Mouse (Mus musculus) liver, postnatal 0 days (tissue): ENCODE measurements around the gene Osbp. TPM values are rescaled to one million over a fixed set of nuclear protein-coding genes. Genes with fewer than 3 reads are reported as not detected.
A peak's percentile ranks its signal among the peaks of the same experiment; 100 is the strongest.

Source experiments
- ATAC-seq: fragments of 200-750 bp; cut with Nextera tagmentation; 2 replicates; pipeline ENCODE4 v1.8.0; 2017; ENCODE audit warnings: mild to moderate bottlenecking, moderate library complexity
- DNase-seq: peaks from one replicate; pipeline ENCODE4 v3.0.0-alpha.2; 2016
- H3K27ac ChIP-seq: fragments of 300-500 bp; sonication (generic); 2 replicates; pipeline ENCODE4 v1.5.1; 2014; ENCODE audit warnings: antibody characterized with exemption, moderate library complexity, mild to moderate bottlenecking, low read depth
- H3K27me3 ChIP-seq: fragments of 300-500 bp; sonication (generic); 2 replicates; pipeline ENCODE4 v1.6.1; 2014; ENCODE audit warnings: low read length, control low read depth, mixed read lengths; ENCODE audit not compliant: insufficient read depth
- H3K36me3 ChIP-seq: fragments of 300-500 bp; sonication (generic); replicated peaks from 2 replicates; pipeline ENCODE4 v1.6.1; 2014; ENCODE audit warnings: mild to moderate bottlenecking, control low read depth, low read length, moderate library complexity, mixed read lengths; ENCODE audit not compliant: insufficient read depth
- H3K4me1 ChIP-seq: fragments of 300-500 bp; sonication (generic); 2 replicates; pipeline ENCODE4 v1.6.1; 2014; ENCODE audit warnings: antibody characterized with exemption, mild to moderate bottlenecking, control low read depth; ENCODE audit not compliant: insufficient read depth
- H3K4me2 ChIP-seq: fragments of 300-500 bp; sonication (generic); 2 replicates; pipeline ENCODE4 v1.6.1; 2014; ENCODE audit warnings: low read depth, mild to moderate bottlenecking, low read length, moderate library complexity, mixed read lengths
- H3K4me3 ChIP-seq: fragments of 300-500 bp; sonication (generic); 2 replicates; pipeline ENCODE4 v1.5.1; 2014; ENCODE audit warnings: low read depth, low read length
- H3K9ac ChIP-seq: fragments of 300-500 bp; sonication (generic); replicated peaks from 2 replicates; pipeline ENCODE4 v1.6.1; 2014; ENCODE audit warnings: mild to moderate bottlenecking, moderate library complexity
- H3K9me3 ChIP-seq: fragments of 300-500 bp; sonication (generic); 2 replicates; pipeline ENCODE4 v1.6.1; 2016; ENCODE audit warnings: mild to moderate bottlenecking, control low read depth, low read length, mixed read lengths
- CTCF ChIP-seq: sonication (generic); IDR thresholded peaks from 2 replicates; pipeline ENCODE4 v1.5.1; 2016; ENCODE audit warnings: antibody characterized with exemption, low read depth
- EP300 ChIP-seq: IDR thresholded peaks from 2 replicates; pipeline ENCODE4 v1.6.1; 2016; ENCODE audit warnings: antibody characterized with exemption, low read depth, mild to moderate bottlenecking
- WGBS: fragments of 180-500 bp; shearing (Covaris S2); extraction: QIAGEN DNeasy Blood & Tissue Kit; methylation state at CpG from one replicate; pipeline ENCODE4 v1.1.7; 2014; ENCODE audit not compliant: insufficient replicate concordance; 5-methylcytosine and 5-hydroxymethylcytosine counted together
- polyA plus RNA-seq: library from polyadenylated mRNA; unstranded; fragments of >200 nt; fragmentation: Nextera tagmentation; extraction: Ambion mirVana; gene quantifications from 2 replicates; pipeline ENCODE4 v1.2.1, GENCODE M21; 2015

Osbp gene
- polyA plus RNA-seq, 1 experiment from 2014 or later = 2.7 TPM

- H3K27me3 ChIP-seq = no peaks in the 10 kb centered on the region
- no peaks in the 10 kb centered on the region for H3K9me3 ChIP-seq
- H3K4me3 ChIP-seq = peak overlapping the region; percentile 91
- peaks cover 17% of the 10 kb centered on the region for H3K4me1 ChIP-seq
- no peak for TF ChIP-seq CTCF
- no peak for TF ChIP-seq EP300
- H3K4me2 ChIP-seq = peak overlapping the region; percentile 98
- H3K27ac ChIP-seq = peak overlapping the region; percentile 97
- WGBS = 0% methylated on average over 18 of the region's 18 CpGs
- H3K36me3 ChIP-seq = peaks cover 7% of the 10 kb centered on the region
- DNase-seq (peak; percentile 65), ATAC-seq (no peak)
- H3K9ac ChIP-seq = peak overlapping the region; percentile 96
Observed at GRCm38 (mm10) chr19:11966201-11966636, 478 bp downstream of the Osbp start.

GRCm38 (mm10) chr19:11969155-11970050, 3.7 kb downstream of the Osbp start:
- no peaks in the 10 kb centered on the region for H3K27me3 ChIP-seq
- WGBS = 73% methylated on average over 9 of the region's 9 CpGs
- H3K27ac ChIP-seq = no peak overlapping the region
- no peaks in the 10 kb centered on the region for H3K9me3 ChIP-seq
- peaks cover 38% of the 10 kb centered on the region for H3K36me3 ChIP-seq
- H3K9ac ChIP-seq = no peak overlapping the region
- ATAC-seq = no peak
- H3K4me2 ChIP-seq = no peak overlapping the region
- H3K4me3 ChIP-seq = no peak overlapping the region
- TF ChIP-seq CTCF (no peak), EP300 (no peak)
- DNase-seq = no peak
- peaks cover 17% of the 10 kb centered on the region for H3K4me1 ChIP-seq

GRCm38 (mm10) chr19:11973511-11974222, 7.9 kb downstream of the Osbp start:
- Histone ChIP-seq H3K4me3 (no peak overlapping the region), H3K4me1 (peaks cover 3% of the 10 kb centered on the region), H3K27ac (no peak overlapping the region), H3K4me2 (no peak overlapping the region), H3K9me3 (no peaks in the 10 kb centered on the region), H3K9ac (no peak overlapping the region), H3K27me3 (no peaks in the 10 kb centered on the region), H3K36me3 (peaks cover 77% of the 10 kb centered on the region)
- no peak for TF ChIP-seq EP300
- TF ChIP-seq CTCF = no peak
- ATAC-seq (peak; percentile 51), DNase-seq (no peak)
- 75% methylated on average over 13 of the region's 13 CpGs for WGBS

- H3K9me3 ChIP-seq = no peaks in the 10 kb centered on the region
- no peak overlapping the region for H3K9ac ChIP-seq
- no peaks in the 10 kb centered on the region for H3K27me3 ChIP-seq
- ATAC-seq = no peak
- H3K4me2 ChIP-seq = no peak overlapping the region
- TF ChIP-seq CTCF = no peak
- TF ChIP-seq EP300 = no peak
- WGBS = 92% methylated on average over 2 of the region's 2 CpGs
- H3K4me3 ChIP-seq = no peak overlapping the region
- H3K4me1 ChIP-seq = peaks cover 3% of the 10 kb centered on the region
- no peak for DNase-seq
- no peak overlapping the region for H3K27ac ChIP-seq
- peaks cover 82% of the 10 kb centered on the region for H3K36me3 ChIP-seq
Observed at GRCm38 (mm10) chr19:11974223-11974540, 8.4 kb downstream of the Osbp start.

GRCm38 (mm10) chr19:11975683-11976082, 9.9 kb downstream of the Osbp start:
- Histone ChIP-seq H3K27ac (no peak overlapping the region), H3K9me3 (no peaks in the 10 kb centered on the region), H3K4me3 (no peak overlapping the region), H3K36me3 (peaks cover 95% of the 10 kb centered on the region), H3K4me2 (no peak overlapping the region), H3K9ac (no peak overlapping the region), H3K4me1 (no peaks in the 10 kb centered on the region; the same call in 1 of the 2 replicates), H3K27me3 (no peaks in the 10 kb centered on the region)
- DNase-seq (no peak), ATAC-seq (no peak)
- 69% methylated on average over 4 of the region's 4 CpGs for whole genome bisulfite sequencing
- TF ChIP-seq EP300 = no peak
- no peak for TF ChIP-seq CTCF

GRCm38 (mm10) chr19:11977363-11977762, 11.6 kb downstream of the Osbp start:
- H3K27ac ChIP-seq = no peak overlapping the region
- no peaks in the 10 kb centered on the region for H3K9me3 ChIP-seq
- no peak overlapping the region for H3K4me3 ChIP-seq
- no peak overlapping the region for H3K9ac ChIP-seq
- ATAC-seq (peak; percentile 29; the same call in 1 of the 2 replicates), DNase-seq (no peak)
- WGBS = 68% methylated on average over 5 of the region's 5 CpGs
- no peak for TF ChIP-seq CTCF
- no peak for TF ChIP-seq EP300
- H3K4me1 ChIP-seq = no peaks in the 10 kb centered on the region; the same call in 1 of the 2 replicates
- H3K27me3 ChIP-seq = no peaks in the 10 kb centered on the region
- peaks cover 89% of the 10 kb centered on the region for H3K36me3 ChIP-seq
- H3K4me2 ChIP-seq = no peak overlapping the region
